Mouse (Mus musculus) megakaryocyte, embryonic 14.5 days (primary cell): ENCODE data around the gene Mfsd2a.

Experiments used
- FLI1 ChIP-seq: IDR thresholded peaks from 2 replicates; pipeline ENCODE4 v1.6.1; 2012; ENCODE audit warnings: low read length, inconsistent platforms, mixed read lengths
- GATA1 ChIP-seq: IDR thresholded peaks from 3 replicates; pipeline ENCODE4 v1.6.1; 2012; ENCODE audit warnings: mixed read lengths, low read length, inconsistent platforms, borderline replicate concordance

- TF ChIP-seq GATA1 (no peak), FLI1 (no peak)
These were observed 45.0 kb downstream of the Mfsd2a start for GRCm38 (mm10) chr4:122915985-122916384.
